Mouse (Mus musculus): Measurements from ENCODE around the gene Prss22.

- TF ChIP-seq CTCF (IDR thresholded peaks at IDR 0.05; ENCODE audit: low read depth, low read length), result no peak
- TF ChIP-seq POLR2A (IDR thresholded peaks at IDR 0.05; ENCODE audit: borderline replicate concordance, low read depth, low read length), result no peak
These were observed 2.5 kb downstream of the Prss22 start for GRCm38 (mm10) chr17:23995421-23995820.
